In genomic region chr17:45057780-45058179, GRCm38 (mm10) we compare ENCODE assay signal across 20 mouse cellular contexts.
DNase-seq lines count a peak whose midpoint lies in the region; ATAC-seq and TF ChIP-seq lines count a peak whose summit lies in the region.
"Had no signal": no experiment of that assay in that cellular context is flagged by ENCODE, and none has a peak within 500 bp of the region (broad histone marks: within the 10 kb centered on the region; RNA-seq: fewer than 3 reads in every experiment).

No protein-coding gene starts in this region.

- 90% methylated on average over 6 of the region's 6 CpGs for WGBS in limb, embryonic 11.5 days
- 90% methylated on average over 6 of the region's 6 CpGs for WGBS in limb, embryonic 10.5 days

- DNase-seq in limb, embryonic 11.5 days (ENCODE audit: low spot score) = peak; percentile 11
- no peak for DNase-seq in limb, embryonic 10.5 days (ENCODE audit: low spot score)
- DNase-seq in CH12.LX (ENCODE audit: extremely low read depth) = no peak
- DNase-seq in layer of hippocampus, postnatal 14 days (ENCODE audit: low spot score in 2 of 2) = no peak
- no peak for DNase-seq in adipocyte (ENCODE audit: low spot score)
- DNase-seq: adrenal gland, adult 8-10 months; adrenal gland, postnatal 14 days; adrenal gland, postnatal 36 days; B cell, adult 2 months; cerebellum, adult 11-12 months; cerebellum, adult 2 months; cerebellum, adult 9-10 months; cerebellum, postnatal 10 days; cerebellum, postnatal 25 days; forebrain, postnatal 0 days had no signal

- no peaks in the 10 kb centered on the region for H3K36me3 ChIP-seq in limb, embryonic 11.5 days (ENCODE audit: control insufficient read depth, insufficient read depth, low read length)
- H3K36me3 ChIP-seq in limb, embryonic 10.5 days = no peaks in the 10 kb centered on the region
- H3K36me3 ChIP-seq in CH12.LX (replicated peaks in 1 of 2; ENCODE audit: control insufficient read depth in 1 of 2, insufficient read depth in 1 of 2, low read length in 1 of 2) = peaks cover 0 to 2% of the 10 kb centered on the region in 2 experiments
- H3K36me3 ChIP-seq: embryonic facial prominence, embryonic 10.5 days; embryonic facial prominence, embryonic 12.5 days; forebrain, embryonic 15.5 days had no signal

- in situ Hi-C loops in CH12.LX (cut with MboI; ENCODE audit: low pct_ligation_motif_present, low pct_unique_long_range_greater_than_20kb, low sequenced_read_pairs) = no loop called here

- no peaks in the 10 kb centered on the region for H3K9me3 ChIP-seq in limb, embryonic 11.5 days (ENCODE audit: control insufficient read depth, low read length)
- H3K9me3 ChIP-seq in limb, embryonic 10.5 days (replicated peaks) = no peaks in the 10 kb centered on the region
- H3K9me3 ChIP-seq in CH12.LX (replicated peaks; ENCODE audit: low read length) = no peaks in the 10 kb centered on the region
- H3K9me3 ChIP-seq: embryonic facial prominence, embryonic 10.5 days; embryonic facial prominence, embryonic 12.5 days; forebrain, embryonic 13.5 days; forebrain, embryonic 15.5 days had no signal

- H3K27ac ChIP-seq in limb, embryonic 11.5 days (replicated peaks; ENCODE audit: low read depth, low read length) = no peak overlapping the region
- no peak overlapping the region for H3K27ac ChIP-seq in limb, embryonic 10.5 days
- H3K27ac ChIP-seq in CH12.LX (ENCODE audit: insufficient read depth, low read depth) = no peak overlapping the region
- H3K27ac ChIP-seq: embryonic facial prominence, embryonic 10.5 days; embryonic facial prominence, embryonic 12.5 days; forebrain, embryonic 13.5 days; forebrain, embryonic 15.5 days had no signal

- TF ChIP-seq EP300 in CH12.LX (IDR thresholded peaks at IDR 0.05; ENCODE audit: low read length) = no peak

- H3K27me3 ChIP-seq in limb, embryonic 11.5 days (ENCODE audit: control insufficient read depth, insufficient read depth, low read length) = no peaks in the 10 kb centered on the region
- H3K27me3 ChIP-seq in limb, embryonic 10.5 days (ENCODE audit: low read depth, poor library complexity, severe bottlenecking) = no peaks in the 10 kb centered on the region
- H3K27me3 ChIP-seq in CH12.LX (replicated peaks) = no peaks in the 10 kb centered on the region
- H3K27me3 ChIP-seq: embryonic facial prominence, embryonic 12.5 days; forebrain, embryonic 13.5 days; forebrain, embryonic 15.5 days had no signal

- no peak for TF ChIP-seq RAD21 in CH12.LX (IDR thresholded peaks at IDR 0.05; ENCODE audit: low read depth, low read length)

- dilution Hi-C loops in CH12.LX (cut with MboI; ENCODE audit: extremely low pct_ligation_motif_present, extremely low pct_unique_long_range_greater_than_20kb, low sequenced_read_pairs) = no loop called here

- no peak for TF ChIP-seq POLR2A in CH12.LX (IDR thresholded peaks at IDR 0.05; ENCODE audit: low read depth, low read length)

- no peaks in the 10 kb centered on the region for H3K79me2 ChIP-seq in CH12.LX (replicated peaks; ENCODE audit: control insufficient read depth, extremely low read depth, insufficient read depth, poor library complexity, severe bottlenecking)

- H3K4me1 ChIP-seq in limb, embryonic 11.5 days (ENCODE audit: control insufficient read depth, insufficient read depth, low read length) = peaks cover 11% of the 10 kb centered on the region
- H3K4me1 ChIP-seq in limb, embryonic 10.5 days = peaks cover 16% of the 10 kb centered on the region
- peaks cover 8 to 12% of the 10 kb centered on the region in 2 experiments; a peak in 2 of 4 replicates for H3K4me1 ChIP-seq in CH12.LX (ENCODE audit: control insufficient read depth in 1 of 2, insufficient read depth in 2 of 2)

- no peak for TF ChIP-seq CTCF in CH12.LX (conservative IDR thresholded peaks at IDR 0.05 in 1 of 2, IDR thresholded peaks at IDR 0.05 in 1 of 2; ENCODE audit: low read depth in 2 of 2, low read length in 2 of 2)

- no peak for ATAC-seq in limb, embryonic 11.5 days (ENCODE audit: insufficient number of reproducible peaks, low FRiP score, low TSS enrichment, low read depth)
- ATAC-seq: CD4-positive, CD25-positive, alpha-beta regulatory T cell, adult 4 months; forebrain, postnatal 0 days had no signal

- no peak overlapping the region for H3K9ac ChIP-seq in limb, embryonic 11.5 days (ENCODE audit: low read length)
- no peak overlapping the region for H3K9ac ChIP-seq in CH12.LX (ENCODE audit: insufficient read depth, low read depth)
- H3K9ac ChIP-seq: embryonic facial prominence, embryonic 12.5 days; forebrain, embryonic 13.5 days; forebrain, embryonic 15.5 days; forebrain, postnatal 0 days had no signal

- no peak overlapping the region for H3K4me3 ChIP-seq in limb, embryonic 11.5 days (ENCODE audit: low read depth, low read length)
- H3K4me3 ChIP-seq in limb, embryonic 10.5 days = no peak overlapping the region
- H3K4me3 ChIP-seq in CH12.LX (replicated peaks in 1 of 3; ENCODE audit: low read depth in 2 of 3, low read length in 2 of 3, poor library complexity in 1 of 3) = no peak overlapping the region
- H3K4me3 ChIP-seq: embryonic facial prominence, embryonic 10.5 days; embryonic facial prominence, embryonic 12.5 days; forebrain, embryonic 13.5 days; forebrain, embryonic 15.5 days had no signal

- no peak overlapping the region for H3K4me2 ChIP-seq in limb, embryonic 11.5 days (ENCODE audit: low read depth, severe bottlenecking)
- no peak overlapping the region for H3K4me2 ChIP-seq in CH12.LX (ENCODE audit: insufficient read depth, low read depth, poor library complexity, severe bottlenecking)
- H3K4me2 ChIP-seq: embryonic facial prominence, embryonic 12.5 days; forebrain, embryonic 13.5 days; forebrain, embryonic 15.5 days had no signal

TF ChIP-seq in CH12.LX, 34 proteins besides CTCF, POLR2A, EP300 and RAD21:
- TF ChIP-seq MAZ (IDR thresholded peaks at IDR 0.05; ENCODE audit: low read depth, low read length) (no peak), JUND (conservative IDR thresholded peaks at IDR 0.05; ENCODE audit: low read depth, low read length) (no peak), TCF12 (IDR thresholded peaks at IDR 0.05; ENCODE audit: low read depth, low read length) (no peak), MAX (IDR thresholded peaks at IDR 0.05; ENCODE audit: low read length) (no peak), E2F4 (IDR thresholded peaks at IDR 0.05; ENCODE audit: insufficient replicate concordance, low read depth, low read length) (no peak), IRF4 (IDR thresholded peaks at IDR 0.05; ENCODE audit: low read depth, low read length) (peak; percentile 67)
